Mouse (Mus musculus) lung, postnatal 14 days (tissue): Measurements from ENCODE around the gene Acsbg2.

Experiments
- DNase-seq: peaks from one replicate; pipeline ENCODE4 v3.0.0; 2021

The Acsbg2 gene

GRCm38 (mm10) chr17:56870287-56870953 is 3.8 kb downstream of the Acsbg2 start:
- DNase-seq: no peak

GRCm38 (mm10) chr17:56869481-56869977 is 4.7 kb downstream of the Acsbg2 start:
- no peak for DNase-seq

- DNase-seq: no peak
These were observed 8.2 kb downstream of the Acsbg2 start for GRCm38 (mm10) chr17:56866071-56866470.

- DNase-seq: no peak
These were observed 13.1 kb downstream of the Acsbg2 start for GRCm38 (mm10) chr17:56861197-56861596.

- peak; percentile 11 for DNase-seq
These were observed 15.3 kb downstream of the Acsbg2 start for GRCm38 (mm10) chr17:56858922-56859321.

- peak; percentile 79 for DNase-seq
These were observed 16.0 kb downstream of the Acsbg2 start for GRCm38 (mm10) chr17:56858216-56858615.

- no peak for DNase-seq
These were observed 18.8 kb downstream of the Acsbg2 start for GRCm38 (mm10) chr17:56855421-56855820.

- no peak for DNase-seq
These were observed 23.1 kb downstream of the Acsbg2 start for GRCm38 (mm10) chr17:56851167-56851566.

GRCm38 (mm10) chr17:56849710-56850109 is 24.5 kb downstream of the Acsbg2 start:
- no peak for DNase-seq

GRCm38 (mm10) chr17:56848785-56849184 is 25.5 kb downstream of the Acsbg2 start:
- DNase-seq: no peak

GRCm38 (mm10) chr17:56843678-56844077 is 30.6 kb downstream of the Acsbg2 start:
- no peak for DNase-seq

GRCm38 (mm10) chr17:56842173-56842572 is 32.1 kb downstream of the Acsbg2 start:
- no peak for DNase-seq

GRCm38 (mm10) chr17:56840524-56840923 is 33.7 kb downstream of the Acsbg2 start:
- no peak for DNase-seq

GRCm38 (mm10) chr17:56836336-56836735 is 37.9 kb downstream of the Acsbg2 start:
- no peak for DNase-seq

- DNase-seq: no peak
These were observed 40.9 kb downstream of the Acsbg2 start for GRCm38 (mm10) chr17:56833381-56833780.

- no peak for DNase-seq
These were observed 41.3 kb downstream of the Acsbg2 start for GRCm38 (mm10) chr17:56832918-56833317.

GRCm38 (mm10) chr17:56831111-56831816 is 43.0 kb downstream of the Acsbg2 start:
- DNase-seq: peak; percentile 99

GRCm38 (mm10) chr17:56830411-56831110 is 43.7 kb downstream of the Acsbg2 start, which contains the start of gene Rfx2:
Rfx2 (minus strand) TSS chr17:56831013.
- no peak for DNase-seq

GRCm38 (mm10) chr17:56829795-56830194 is 44.5 kb downstream of the Acsbg2 start:
- no peak for DNase-seq

GRCm38 (mm10) chr17:56829171-56829570 is 45.1 kb downstream of the Acsbg2 start:
- no peak for DNase-seq

GRCm38 (mm10) chr17:56826718-56827117 is 47.5 kb downstream of the Acsbg2 start:
- no peak for DNase-seq

GRCm38 (mm10) chr17:56823352-56823751 is 50.9 kb downstream of the Acsbg2 start:
- DNase-seq: no peak

- DNase-seq: no peak
These were observed 51.9 kb downstream of the Acsbg2 start for GRCm38 (mm10) chr17:56822380-56822779.

- DNase-seq: no peak
These were observed 54.5 kb downstream of the Acsbg2 start for GRCm38 (mm10) chr17:56819694-56820111.
